Mouse (Mus musculus): ENCODE results near the gene Ush1g.

GRCm38 (mm10) chr11:115289885-115290284 is 32.0 kb downstream of the Ush1g start:
- no peak for TF ChIP-seq POLR2A (IDR thresholded peaks at IDR 0.05; ENCODE audit: low read depth, low read length)
- no peak for TF ChIP-seq CTCF (IDR thresholded peaks at IDR 0.05; ENCODE audit: extremely low read depth, insufficient read depth, insufficient read length, insufficient replicate concordance)
